Mouse (Mus musculus): ENCODE results near the gene Edaradd. TPM values are rescaled to one million over a fixed set of nuclear protein-coding genes. Genes with fewer than 3 reads are reported as not detected.
A peak's percentile ranks its signal among the peaks of the same experiment; 100 is the strongest.

Gene Edaradd
- total and polyA plus RNA-seq, 2 experiments from 2014 or later: 1.2 to 1.5 TPM

- peak; percentile 56 for DNase-seq (ENCODE audit: low spot score)
- ATAC-seq: peak; percentile 82
- Histone ChIP-seq H3K27me3 (ENCODE audit: insufficient read depth, low read length) (no peaks in the 10 kb centered on the region), H3K4me2 (ENCODE audit: low read depth, low read length) (peak overlapping the region; percentile 43), H3K9ac (replicated peaks; ENCODE audit: low read length) (no peak overlapping the region), H3K4me1 (ENCODE audit: insufficient read depth, low read length) (0 out of 2 replicates have a peak, but pooled peaks cover 5% of the 10 kb centered on the region), H3K36me3 (ENCODE audit: insufficient read depth, low read length) (no peaks in the 10 kb centered on the region), H3K4me3 (ENCODE audit: low read length) (0 out of 2 replicates have a peak overlapping the region, but pooled peaks have one; percentile 8), H3K27ac (no peak overlapping the region), H3K9me3 (ENCODE audit: low read length) (no peaks in the 10 kb centered on the region)
- 11% methylated on average over 23 of the region's 23 CpGs for WGBS
- TF ChIP-seq CTCF (IDR thresholded peaks at IDR 0.05; ENCODE audit: low read depth): peak; percentile 45
Observed at GRCm38 (mm10) chr13:12542006-12542981, 22.1 kb upstream of the Edaradd start.

DNA sequence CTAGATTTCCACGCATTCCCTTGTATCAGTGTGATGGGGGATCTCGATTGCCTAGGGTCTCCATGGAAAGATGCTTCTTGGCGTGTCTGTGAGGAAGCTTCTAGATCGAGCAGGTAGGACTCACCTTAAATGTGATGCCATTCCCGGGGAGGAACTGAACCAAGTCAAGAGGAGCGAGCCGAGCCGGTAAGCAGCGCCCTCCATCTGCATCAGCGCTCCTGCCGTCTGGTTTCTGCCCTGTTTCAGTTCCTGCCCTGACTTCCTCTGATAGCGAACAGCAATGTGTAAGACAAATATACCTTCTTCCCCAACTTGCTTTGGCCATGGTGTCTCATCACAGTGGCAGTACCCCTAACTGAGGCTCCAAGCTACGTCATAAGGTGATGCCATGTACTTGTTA lies 19.9 kb upstream of the Edaradd start:
- no peak overlapping the region for H3K4me3 ChIP-seq (ENCODE audit: low read length)
- H3K27me3 ChIP-seq (ENCODE audit: insufficient read depth, low read length): no peaks in the 10 kb centered on the region
- no peak for TF ChIP-seq CTCF (IDR thresholded peaks at IDR 0.05; ENCODE audit: low read depth)
- H3K9me3 ChIP-seq (ENCODE audit: low read length): no peaks in the 10 kb centered on the region
- 58% methylated on average over 13 of the region's 13 CpGs for WGBS
- H3K4me1 ChIP-seq (ENCODE audit: insufficient read depth, low read length): 0 out of 2 replicates have a peak, but pooled peaks cover 5% of the 10 kb centered on the region
- no peak overlapping the region; the same call in 1 of the 2 replicates for H3K9ac ChIP-seq (replicated peaks; ENCODE audit: low read length)
- H3K36me3 ChIP-seq (ENCODE audit: insufficient read depth, low read length): no peaks in the 10 kb centered on the region
- DNase-seq (ENCODE audit: low spot score) (no peak), ATAC-seq (0 out of 2 replicates have a peak, but pooled peaks have one; percentile 7)
- 0 out of 2 replicates have a peak overlapping the region, but pooled peaks have one; percentile 8 for H3K27ac ChIP-seq
- H3K4me2 ChIP-seq (ENCODE audit: low read depth, low read length): peak overlapping the region; percentile 26

DNA sequence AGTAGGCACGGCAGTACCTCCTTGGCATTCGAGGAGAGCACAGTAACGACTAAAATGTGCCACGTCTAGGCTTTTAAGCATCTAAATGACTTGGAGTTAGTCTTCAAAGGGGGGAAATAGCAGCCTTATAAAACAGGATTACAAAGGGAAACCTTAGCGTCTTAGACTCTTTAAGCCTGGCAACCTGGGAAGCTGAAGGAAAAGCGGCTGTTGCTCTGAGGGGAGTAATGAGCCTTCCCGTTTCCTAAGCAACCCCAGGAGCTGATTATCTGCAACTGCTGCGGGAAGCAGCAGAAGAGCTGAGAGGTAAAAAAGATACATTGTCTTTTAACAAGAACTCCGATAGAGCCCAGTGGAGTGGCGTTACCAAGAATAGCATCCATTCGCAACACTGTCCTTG lies 19.5 kb upstream of the Edaradd start:
- WGBS: 10% methylated on average over 11 of the region's 11 CpGs
- no peak overlapping the region; the same call in 1 of the 2 replicates for H3K9ac ChIP-seq (replicated peaks; ENCODE audit: low read length)
- peak overlapping the region; percentile 26 for H3K4me2 ChIP-seq (ENCODE audit: low read depth, low read length)
- H3K4me3 ChIP-seq (ENCODE audit: low read length): no peak overlapping the region
- TF ChIP-seq CTCF (IDR thresholded peaks at IDR 0.05; ENCODE audit: low read depth): no peak
- no peaks in the 10 kb centered on the region for H3K27me3 ChIP-seq (ENCODE audit: insufficient read depth, low read length)
- no peaks in the 10 kb centered on the region for H3K36me3 ChIP-seq (ENCODE audit: insufficient read depth, low read length)
- 0 out of 2 replicates have a peak, but pooled peaks cover 5% of the 10 kb centered on the region for H3K4me1 ChIP-seq (ENCODE audit: insufficient read depth, low read length)
- no peaks in the 10 kb centered on the region for H3K9me3 ChIP-seq (ENCODE audit: low read length)
- peak; percentile 62; the same call in 1 of the 2 replicates for ATAC-seq
- H3K27ac ChIP-seq: 0 out of 2 replicates have a peak overlapping the region, but pooled peaks have one; percentile 8
- DNase-seq (ENCODE audit: low spot score): peak; percentile 59

GRCm38 (mm10) chr13:12537971-12538370 lies 17.7 kb upstream of the Edaradd start:
- ATAC-seq: no peak
- TF ChIP-seq CTCF (IDR thresholded peaks at IDR 0.05; ENCODE audit: low read depth): peak; percentile 43
- Histone ChIP-seq H3K27me3 (ENCODE audit: insufficient read depth, low read length) (no peaks in the 10 kb centered on the region), H3K4me3 (ENCODE audit: low read length) (no peak overlapping the region), H3K9me3 (ENCODE audit: low read length) (no peaks in the 10 kb centered on the region), H3K9ac (replicated peaks; ENCODE audit: low read length) (no peak overlapping the region), H3K27ac (no peak overlapping the region), H3K36me3 (ENCODE audit: insufficient read depth, low read length) (no peaks in the 10 kb centered on the region), H3K4me1 (ENCODE audit: insufficient read depth, low read length) (0 out of 2 replicates have a peak, but pooled peaks cover 5% of the 10 kb centered on the region), H3K4me2 (ENCODE audit: low read depth, low read length) (no peak overlapping the region)
- 75% methylated on average over 6 of the region's 6 CpGs for WGBS
- DNase-seq (ENCODE audit: low spot score): no peak

DNA sequence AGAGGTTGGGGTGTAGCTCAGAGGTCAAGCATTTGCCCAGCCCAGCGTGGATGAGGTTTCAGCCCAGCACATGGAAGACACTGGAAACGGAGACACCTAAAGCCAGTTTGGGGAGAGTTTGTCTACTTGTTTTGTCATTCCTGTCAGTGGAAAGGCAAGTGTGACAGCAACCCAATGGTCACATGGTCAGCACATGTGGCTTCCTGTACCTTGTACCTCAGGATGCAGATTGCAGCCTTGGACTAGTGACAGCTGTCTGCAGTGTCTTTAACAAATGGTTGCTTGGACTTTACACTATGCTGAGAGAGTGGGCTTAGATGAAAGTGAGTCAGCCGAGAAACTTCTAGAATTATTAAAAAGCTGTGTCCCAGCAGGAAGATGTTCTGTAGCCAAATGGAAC lies 14.4 kb upstream of the Edaradd start:
- H3K27me3 ChIP-seq (ENCODE audit: insufficient read depth, low read length): no peaks in the 10 kb centered on the region
- no peak overlapping the region for H3K9ac ChIP-seq (replicated peaks; ENCODE audit: low read length)
- no peak for DNase-seq (ENCODE audit: low spot score)
- H3K4me2 ChIP-seq (ENCODE audit: low read depth, low read length): no peak overlapping the region
- ATAC-seq: no peak
- H3K36me3 ChIP-seq (ENCODE audit: insufficient read depth, low read length): no peaks in the 10 kb centered on the region
- no peak for TF ChIP-seq CTCF (IDR thresholded peaks at IDR 0.05; ENCODE audit: low read depth)
- H3K4me3 ChIP-seq (ENCODE audit: low read length): no peak overlapping the region
- no peak overlapping the region for H3K27ac ChIP-seq
- H3K9me3 ChIP-seq (ENCODE audit: low read length): no peaks in the 10 kb centered on the region
- 84% methylated on average over 3 of the region's 3 CpGs for WGBS
- no peaks in the 10 kb centered on the region for H3K4me1 ChIP-seq (ENCODE audit: insufficient read depth, low read length)

DNA sequence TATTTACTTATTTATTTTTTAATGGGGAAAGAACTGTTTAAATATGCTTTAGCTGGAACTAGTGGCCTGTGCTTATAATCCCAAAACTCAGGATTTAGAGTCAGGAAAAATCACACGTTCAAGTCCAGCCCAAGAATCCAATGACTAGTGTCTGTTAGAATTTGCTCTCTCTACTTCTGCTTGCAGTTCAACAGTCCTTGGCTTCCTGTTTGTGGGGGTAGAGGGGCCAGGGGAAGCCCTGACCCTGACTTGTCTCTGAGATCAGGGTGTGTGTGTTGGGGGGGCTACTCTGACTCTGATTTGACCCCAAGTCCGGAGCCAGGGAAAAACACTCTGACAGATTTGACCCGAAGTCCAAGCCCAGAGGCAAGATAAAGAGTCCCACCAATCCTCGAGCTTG lies 5.4 kb upstream of the Edaradd start:
- no peak for DNase-seq (ENCODE audit: low spot score)
- Histone ChIP-seq H3K36me3 (ENCODE audit: insufficient read depth, low read length) (no peaks in the 10 kb centered on the region), H3K4me2 (ENCODE audit: low read depth, low read length) (no peak overlapping the region), H3K9me3 (ENCODE audit: low read length) (no peaks in the 10 kb centered on the region), H3K27ac (no peak overlapping the region), H3K4me1 (ENCODE audit: insufficient read depth, low read length) (no peaks in the 10 kb centered on the region), H3K9ac (replicated peaks; ENCODE audit: low read length) (no peak overlapping the region), H3K27me3 (ENCODE audit: insufficient read depth, low read length) (no peaks in the 10 kb centered on the region), H3K4me3 (ENCODE audit: low read length) (no peak overlapping the region)
- no peak for ATAC-seq
- 99% methylated on average over 4 of the region's 4 CpGs for WGBS
- no peak for TF ChIP-seq CTCF (IDR thresholded peaks at IDR 0.05; ENCODE audit: low read depth)

Measured in hindbrain, postnatal 0 days (tissue).